Mouse (Mus musculus) G1E (cell line): ENCODE data around the gene Dact3. TPM values are rescaled to one million over a fixed set of nuclear protein-coding genes. Genes with fewer than 3 reads are reported as not detected.
A peak's percentile ranks its signal among the peaks of the same experiment; 100 is the strongest.

ENCODE experiments used
- ATAC-seq: 2 replicates; pipeline ENCODE4 v1.8.0; 2016; ENCODE audit warnings: mild to moderate bottlenecking; ENCODE audit not compliant: insufficient number of reproducible peaks, poor library complexity, low FRiP score, severe bottlenecking; ENCODE audit errors: extremely low read depth
- DNase-seq: peaks from one replicate; pipeline ENCODE4 v3.0.0; 2012; ENCODE audit warnings: low spot score
- H3K27me3 ChIP-seq: 2 replicates; pipeline ENCODE4 v1.6.1; 2012; ENCODE audit warnings: mild to moderate bottlenecking, low read length, inconsistent platforms; ENCODE audit not compliant: insufficient read depth
- H3K36me3 ChIP-seq: replicated peaks from 2 replicates; pipeline ENCODE3; 2012; ENCODE audit warnings: mild to moderate bottlenecking, inconsistent platforms
- H3K4me1 ChIP-seq: 2 replicates; pipeline ENCODE4 v1.6.1; 2012; ENCODE audit warnings: low read depth, low read length, inconsistent platforms, mixed read lengths; ENCODE audit not compliant: insufficient read depth
- H3K4me3 ChIP-seq: 2 replicates; pipeline ENCODE4 v1.5.1; 2012; ENCODE audit warnings: low read depth, mild to moderate bottlenecking, inconsistent platforms, low read length, moderate library complexity, mixed read lengths
- H3K9me3 ChIP-seq: replicated peaks from 2 replicates; pipeline ENCODE4 v1.6.1; 2012; ENCODE audit warnings: inconsistent platforms
- CTCF ChIP-seq: IDR thresholded peaks from 2 replicates; pipeline ENCODE4 v1.5.1; 2012; ENCODE audit warnings: low read depth, low read length, inconsistent platforms, mixed read lengths
- GATA1 ChIP-seq: IDR thresholded peaks from 2 replicates; pipeline ENCODE4 v1.6.1; 2012; ENCODE audit warnings: borderline replicate concordance, low read length, inconsistent platforms, mixed read lengths
- GATA2 ChIP-seq: IDR thresholded peaks from 2 replicates; pipeline ENCODE4 v1.6.1; 2012; ENCODE audit warnings: low read depth, low read length, inconsistent platforms, borderline replicate concordance
- POLR2AphosphoS5 ChIP-seq: IDR thresholded peaks from 2 replicates; pipeline ENCODE4 v1.6.1; 2012; ENCODE audit warnings: low read depth, low read length, inconsistent platforms; ENCODE audit not compliant: insufficient replicate concordance
- TAL1 ChIP-seq: conservative IDR thresholded peaks from 2 replicates; pipeline ENCODE4 v1.6.1; 2012; ENCODE audit warnings: low read depth, low read length, inconsistent platforms, mixed read lengths
- polyA plus RNA-seq: library from polyadenylated mRNA; stranded (reverse); fragments of >175 nt; gene quantifications from 2 replicates; pipeline ENCODE4 v1.2.3, GENCODE M21; 2012
- total RNA-seq, 2 experiments: library from RNA; stranded (forward) in 1 of 2; stranded (reverse) in 1 of 2; fragments of 200-1000 nt in 1 of 2; fragments of >200 nt in 1 of 2; fragmentation: Nextera tagmentation in 1 of 2; gene quantifications; 2 replicates each; pipeline ENCODE4 v1.2.3; 2014 to 2017

Gene Dact3
- total and polyA plus RNA-seq, 3 experiments, result 0.05 to 0.30 (median 0.28) TPM

DNA sequence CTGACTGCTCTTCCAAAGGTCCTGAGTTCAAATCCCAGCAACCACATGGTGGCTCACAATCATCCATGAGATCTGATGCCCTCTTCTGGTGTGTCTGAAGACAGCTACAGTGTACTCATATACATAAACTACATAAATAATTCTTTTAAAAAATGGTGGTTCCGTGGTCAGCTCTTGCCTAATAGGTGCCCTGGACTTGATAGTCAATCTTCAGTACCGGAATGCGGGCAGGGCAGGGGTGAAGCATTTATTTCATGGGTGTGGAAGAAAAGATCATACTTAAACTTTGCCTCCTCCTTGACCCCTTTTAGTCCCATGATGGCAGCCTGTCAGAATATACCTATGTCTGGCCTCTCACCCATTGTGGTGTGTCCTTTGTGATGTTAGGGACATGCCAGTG is 36.8 kb downstream of the Dact3 start:
- peaks cover 41% of the 10 kb centered on the region for H3K36me3 ChIP-seq
- H3K4me1 ChIP-seq, result peaks cover 35% of the 10 kb centered on the region

DNA sequence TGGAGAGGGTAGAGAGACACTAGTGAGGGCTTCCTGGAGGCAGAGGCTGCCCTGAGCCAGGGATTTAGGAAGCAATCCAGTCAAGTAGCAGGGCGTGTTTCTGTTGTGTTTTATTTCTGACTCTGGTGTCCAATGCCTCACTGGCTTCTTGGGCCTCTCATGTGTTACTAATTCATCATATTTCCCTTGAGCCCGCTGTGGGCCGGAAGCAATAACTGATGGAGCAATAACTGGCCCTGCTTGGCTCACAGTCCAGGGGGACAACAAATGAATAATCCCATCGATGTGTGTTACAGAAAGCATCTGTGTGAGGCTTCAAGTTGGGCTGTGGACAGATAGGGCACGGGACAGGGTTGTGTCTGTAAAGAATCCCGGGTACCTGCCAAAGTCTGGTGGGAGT is 37.2 kb downstream of the Dact3 start:
- no peak for DNase-seq
- peaks cover 36% of the 10 kb centered on the region for H3K4me1 ChIP-seq
- H3K36me3 ChIP-seq, result peaks cover 46% of the 10 kb centered on the region
- no peak for TF ChIP-seq GATA1
- TF ChIP-seq TAL1, result no peak
- TF ChIP-seq CTCF, result no peak
- TF ChIP-seq GATA2, result no peak
- no peak for TF ChIP-seq POLR2AphosphoS5
- H3K27me3 ChIP-seq, result peaks cover 32% of the 10 kb centered on the region
- H3K9me3 ChIP-seq, result no peaks in the 10 kb centered on the region
- ATAC-seq, result no peak
- H3K4me3 ChIP-seq, result no peak overlapping the region

More for the DNA sequence above, 36.8 kb downstream of the Dact3 start:
- no peaks in the 10 kb centered on the region for H3K9me3 ChIP-seq
- H3K27me3 ChIP-seq, result peaks cover 36% of the 10 kb centered on the region
- ATAC-seq (no peak), DNase-seq (no peak)
- TF ChIP-seq POLR2AphosphoS5 (no peak), TAL1 (no peak), CTCF (no peak), GATA1 (no peak), GATA2 (no peak)
- H3K4me3 ChIP-seq, result no peak overlapping the region

DNA sequence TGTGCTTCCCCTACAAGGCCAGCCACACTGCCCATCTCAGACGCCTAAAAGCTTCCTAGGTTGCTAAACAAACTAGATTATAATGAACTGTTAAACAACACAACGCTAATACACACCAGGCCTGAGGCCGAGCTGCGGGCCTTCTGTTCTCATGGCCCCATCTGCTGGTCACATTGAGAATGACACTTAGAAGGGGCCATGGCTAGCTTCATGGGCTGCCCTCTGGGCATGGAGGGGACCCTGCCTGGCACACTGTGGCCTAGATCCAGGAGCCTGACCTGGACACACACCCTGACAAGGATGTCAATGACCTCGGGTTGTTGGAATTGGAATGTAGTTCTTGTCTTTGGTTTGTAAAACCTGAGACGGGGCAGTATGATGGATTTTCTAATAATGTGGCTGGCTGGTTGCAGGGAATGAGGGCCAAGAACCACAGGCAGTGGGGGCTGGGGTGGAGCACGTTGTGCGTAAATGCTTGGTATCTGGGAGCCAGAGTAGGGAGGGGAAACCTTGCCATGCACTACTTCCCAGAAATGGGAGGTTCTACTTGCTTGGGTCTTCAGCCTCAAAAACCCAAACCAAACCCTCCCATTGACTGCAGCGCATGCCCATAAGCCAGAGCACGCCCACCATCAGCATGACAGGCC is 38.8 kb downstream of the Dact3 start:
- no peak overlapping the region for H3K4me3 ChIP-seq
- peak; percentile 47; the same call in 1 of the 2 replicates for ATAC-seq
- no peaks in the 10 kb centered on the region for H3K9me3 ChIP-seq
- peaks cover 61% of the 10 kb centered on the region for H3K36me3 ChIP-seq
- H3K4me1 ChIP-seq, result peaks cover 46% of the 10 kb centered on the region
- DNase-seq, result peak; percentile 53
- peaks cover 16% of the 10 kb centered on the region for H3K27me3 ChIP-seq
- TF ChIP-seq CTCF (peak; percentile 76), POLR2AphosphoS5 (peak; percentile 30; the same call in 1 of the 2 replicates), TAL1 (no peak)

DNA sequence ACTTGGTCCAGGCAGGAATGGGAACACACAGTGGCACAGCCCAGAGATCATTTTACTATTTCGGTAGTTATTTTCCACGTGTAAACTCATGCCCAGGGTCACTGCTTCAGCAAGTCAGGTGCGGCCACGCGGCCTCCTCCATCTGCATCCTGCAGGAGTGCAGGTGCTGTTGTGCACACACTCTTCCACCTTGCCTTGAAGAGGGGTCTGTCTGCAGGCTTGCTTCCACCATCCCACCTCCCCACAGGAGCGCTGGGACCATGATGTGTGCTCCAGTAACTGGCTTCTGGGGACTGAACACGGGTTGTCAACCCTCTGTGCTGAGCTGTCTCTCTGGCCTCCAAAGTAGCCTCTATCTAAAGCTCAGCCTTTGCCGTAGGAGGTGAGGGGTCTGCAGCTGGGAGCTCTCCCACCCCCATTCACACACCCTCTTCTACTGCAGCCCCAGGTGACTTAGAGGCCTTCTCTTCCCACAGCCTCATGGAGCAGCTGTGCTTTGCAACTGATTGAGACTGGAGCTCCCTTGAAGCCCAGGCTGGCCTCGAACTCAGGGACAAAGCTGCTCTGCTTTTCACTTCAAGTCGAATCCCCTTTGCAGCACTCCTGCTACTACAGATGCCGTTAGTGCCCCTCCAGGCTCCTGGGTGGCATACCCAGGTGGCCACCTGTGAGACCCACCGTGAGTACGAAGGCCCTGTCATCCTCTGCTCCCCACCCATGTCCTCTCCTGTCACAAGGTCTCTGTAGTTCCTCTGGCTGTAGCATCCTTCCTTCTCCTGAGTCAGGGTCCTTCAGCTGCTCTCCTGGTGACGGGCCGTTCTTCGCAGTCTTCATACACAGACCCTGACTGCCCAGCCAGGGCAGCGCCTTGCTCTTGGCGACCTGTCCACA is 39.6 kb downstream of the Dact3 start:
- no peak for DNase-seq
- peaks cover 9% of the 10 kb centered on the region for H3K27me3 ChIP-seq
- H3K4me1 ChIP-seq, result peaks cover 47% of the 10 kb centered on the region
- H3K4me3 ChIP-seq, result no peak overlapping the region
- H3K9me3 ChIP-seq, result no peaks in the 10 kb centered on the region
- TF ChIP-seq TAL1 (no peak), POLR2AphosphoS5 (no peak; the same call in 1 of the 2 replicates), GATA1 (no peak), CTCF (no peak)
- no peak for ATAC-seq
- peaks cover 69% of the 10 kb centered on the region for H3K36me3 ChIP-seq

DNA sequence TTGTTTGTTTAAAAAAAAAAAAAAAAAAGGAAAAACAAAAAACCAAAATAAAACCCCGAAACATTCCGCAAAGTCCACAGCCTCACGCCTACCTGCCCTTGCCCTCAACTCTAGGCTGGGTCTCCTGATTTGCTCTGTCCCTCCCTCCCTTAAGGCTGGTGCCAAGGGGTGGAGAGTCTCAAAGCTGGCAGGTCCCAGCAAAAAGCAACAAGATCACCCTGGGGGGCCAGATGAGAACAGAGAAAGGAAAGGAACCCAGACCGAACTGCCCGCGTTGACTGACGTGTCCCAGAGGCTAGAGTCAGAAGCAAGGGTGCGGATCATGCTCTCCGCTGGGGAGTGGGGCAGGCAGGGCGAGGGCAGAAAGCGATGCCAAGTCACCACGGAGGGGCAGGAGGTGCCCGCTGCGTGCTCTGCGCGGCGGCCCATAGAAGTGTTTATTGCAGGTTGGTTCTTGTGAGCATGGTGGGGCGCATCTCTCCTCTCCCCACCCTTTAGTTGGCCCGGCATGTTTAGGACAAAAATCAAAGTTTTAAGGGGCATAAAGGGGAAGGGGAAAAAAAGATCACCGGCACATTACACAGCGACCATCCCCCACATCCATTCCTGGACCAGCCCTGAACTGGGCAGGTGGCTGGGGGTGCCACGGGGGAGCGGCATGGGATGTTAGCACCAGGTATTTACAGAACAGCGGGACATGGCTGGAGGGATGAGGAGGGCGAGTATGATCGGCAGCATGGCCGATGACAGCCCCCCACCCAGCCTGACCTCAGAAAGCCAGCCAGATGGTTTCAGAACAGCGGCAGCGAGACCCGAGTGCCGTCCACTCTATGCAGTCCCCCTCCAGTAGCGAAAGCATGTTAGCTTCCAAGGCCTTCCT is 40.6 kb downstream of the Dact3 start:
- H3K27me3 ChIP-seq, result no peaks in the 10 kb centered on the region
- ATAC-seq, result no peak
- H3K4me1 ChIP-seq, result peaks cover 50% of the 10 kb centered on the region
- peaks cover 78% of the 10 kb centered on the region for H3K36me3 ChIP-seq
- DNase-seq, result no peak
- no peak overlapping the region for H3K4me3 ChIP-seq
- TF ChIP-seq GATA2, result no peak
- TF ChIP-seq CTCF, result no peak
- no peak for TF ChIP-seq TAL1
- no peak for TF ChIP-seq POLR2AphosphoS5
- no peak for TF ChIP-seq GATA1
- H3K9me3 ChIP-seq, result no peaks in the 10 kb centered on the region
